Mouse (Mus musculus) CD4-positive, CD25-positive, alpha-beta regulatory T cell, adult 4 months (primary cell): Measurements from ENCODE around the gene Scn3b. TPM values are rescaled to one million over a fixed set of nuclear protein-coding genes. Genes with fewer than 3 reads are reported as not detected.

Experiments used
- polyA plus RNA-seq, 2 experiments: library from polyadenylated mRNA; unstranded; fragments of 100-300 nt; shearing (Covaris generic); gene quantifications; one replicate each; pipeline ENCODE4 v1.2.1; 2017

Gene Scn3b
- polyA plus RNA-seq, 2 experiments from 2014 or later, result 0.13 TPM; not detected in 1

Other genes starting within 250 kb of the Scn3b start
- gene Olfr981, start 247.8 kb upstream of the Scn3b start, polyA plus RNA-seq, result not detected
- gene Olfr982, start 195.4 kb upstream of the Scn3b start, polyA plus RNA-seq, result not detected
- gene Olfr983, start 175.6 kb upstream of the Scn3b start, polyA plus RNA-seq, result not detected
- gene Olfr984, start 155.0 kb upstream of the Scn3b start, polyA plus RNA-seq, result not detected
- not detected for gene Olfr985, start 139.0 kb upstream of the Scn3b start, polyA plus RNA-seq
- gene Tmem225, start 121.1 kb upstream of the Scn3b start, polyA plus RNA-seq, result not detected
- gene Olfr986, start 88.3 kb upstream of the Scn3b start, polyA plus RNA-seq, result not detected
- gene Zfp202, start 76.9 kb upstream of the Scn3b start, polyA plus RNA-seq, result 1 to 10 TPM; 1.5 TPM